Mouse (Mus musculus) ES-E14 (cell line): Measurements from ENCODE around the gene Gm9944. TPM values are rescaled to one million over a fixed set of nuclear protein-coding genes. Genes with fewer than 3 reads are reported as not detected.
A peak's percentile ranks its signal among the peaks of the same experiment; 100 is the strongest.

Experiments
- DNase-seq: peaks from one replicate; pipeline ENCODE4 v3.0.0-alpha.2; 2013; ENCODE audit warnings: low read depth, low spot score
- H3K27ac ChIP-seq: 2 replicates; pipeline ENCODE4 v1.5.1; 2012; ENCODE audit warnings: low read depth, mild to moderate bottlenecking, low read length, moderate library complexity, mixed read lengths; ENCODE audit not compliant: poor library complexity, insufficient read depth, severe bottlenecking
- H3K36me3 ChIP-seq: 2 replicates; pipeline ENCODE4 v1.6.1; 2012; ENCODE audit warnings: mild to moderate bottlenecking, low read length, moderate library complexity, mixed read lengths; ENCODE audit not compliant: control insufficient read depth, poor library complexity, insufficient read depth, severe bottlenecking
- H3K4me1 ChIP-seq, 2 experiments: fragments of 150-350 bp in 1 of 2; sonication (generic) in 1 of 2; 2 replicates each; pipeline ENCODE4 v1.6.1; 2012; ENCODE audit warnings: low read length in 2 of 2, mild to moderate bottlenecking in 1 of 2, mixed read lengths in 1 of 2; ENCODE audit not compliant: control insufficient read depth in 2 of 2, insufficient read depth in 2 of 2, poor library complexity in 1 of 2
- H3K4me3 ChIP-seq, 2 experiments: fragments of 150-350 bp in 1 of 2; sonication (generic) in 1 of 2; 2 replicates each; pipeline ENCODE4 v1.5.1; 2012; ENCODE audit warnings: low read length in 2 of 2, low read depth in 1 of 2, mild to moderate bottlenecking in 1 of 2, mixed read lengths in 1 of 2; ENCODE audit not compliant: insufficient read depth in 1 of 2, poor library complexity in 1 of 2, severe bottlenecking in 1 of 2
- H3K9ac ChIP-seq: 2 replicates; pipeline ENCODE4 v1.6.1; 2012; ENCODE audit warnings: low read depth, mild to moderate bottlenecking, low read length, mixed read lengths; ENCODE audit not compliant: poor library complexity, insufficient read depth, severe bottlenecking
- H3K9me3 ChIP-seq: fragments of 150-350 bp; sonication (generic); 2 replicates; pipeline ENCODE4 v1.6.1; 2012; ENCODE audit warnings: low read depth, mild to moderate bottlenecking, low read length; ENCODE audit not compliant: control insufficient read depth, insufficient read depth
- CHD2 ChIP-seq: IDR thresholded peaks from 2 replicates; pipeline ENCODE4 v1.6.1; 2014; ENCODE audit warnings: mild to moderate bottlenecking, low read depth, low read length, inconsistent platforms
- HCFC1 ChIP-seq: IDR thresholded peaks from 2 replicates; pipeline ENCODE4 v1.6.1; 2012; ENCODE audit warnings: low read length, inconsistent platforms, borderline replicate concordance; ENCODE audit not compliant: insufficient read depth
- MAFK ChIP-seq: IDR thresholded peaks from 2 replicates; pipeline ENCODE4 v1.6.1; 2014; ENCODE audit warnings: mild to moderate bottlenecking, low read depth, low read length, inconsistent platforms; ENCODE audit not compliant: insufficient read depth
- ZC3H11A ChIP-seq: IDR thresholded peaks from 2 replicates; pipeline ENCODE4 v1.6.1; 2012; ENCODE audit warnings: low read depth, mild to moderate bottlenecking, inconsistent platforms, low read length, borderline replicate concordance
- ZNF384 ChIP-seq: IDR thresholded peaks from 2 replicates; pipeline ENCODE4 v1.6.1; 2012; ENCODE audit warnings: low read depth, low read length, inconsistent platforms
- in situ Hi-C, 2 experiments: fragments of 600-800 bp; cut with MboI; formaldehyde crosslinking; loops; one replicate each; pipeline ENCODE4 v1.15.1; 2025; ENCODE audit warnings: low sequenced_read_pairs in 2 of 2, inconsistent platforms in 1 of 2; ENCODE audit not compliant: unreplicated experiment in 2 of 2
- total RNA-seq: library from RNA; depleted of rRNA; stranded (reverse); fragments of 300-350 nt; gene quantifications from 2 replicates; pipeline ENCODE4 v1.2.3, GENCODE M21; 2012; rRNA removed

Gene Gm9944
- total RNA-seq, 1 experiment, result not detected

- in situ Hi-C loops, result no loop called here
- Histone ChIP-seq H3K9ac (no peak overlapping the region), H3K27ac (no peak overlapping the region), H3K4me1 (peaks cover 7 to 11% of the 10 kb centered on the region in 2 experiments; a peak in 3 of 4 replicates), H3K4me3 (no peak overlapping the region), H3K36me3 (no peaks in the 10 kb centered on the region), H3K9me3 (no peaks in the 10 kb centered on the region)
- DNase-seq, result no peak
- TF ChIP-seq ZNF384, result no peak
- TF ChIP-seq MAFK, result no peak
- TF ChIP-seq CHD2, result no peak
- TF ChIP-seq HCFC1, result no peak
- no peak for TF ChIP-seq ZC3H11A
Measured at GRCm38 (mm10) chr4:144406261-144406660, 46.9 kb downstream of the Gm9944 start.

GRCm38 (mm10) chr4:144404456-144405086 lies 48.5 kb downstream of the Gm9944 start:
- Histone ChIP-seq H3K4me3 (peak overlapping the region; percentile 48 to 61), H3K27ac (peak overlapping the region; percentile 93), H3K9me3 (no peaks in the 10 kb centered on the region), H3K4me1 (peaks cover 7 to 13% of the 10 kb centered on the region in 2 experiments), H3K9ac (peak overlapping the region; percentile 70), H3K36me3 (no peaks in the 10 kb centered on the region)
- in situ Hi-C loops, result no loop called here
- TF ChIP-seq CHD2 (no peak), HCFC1 (no peak), ZNF384 (no peak), ZC3H11A (no peak), MAFK (no peak)
- peak; percentile 82 for DNase-seq

Other genes with a start within 250 kb of the Gm9944 start
- not detected in 2 replicates for gene C87977, start 240.0 kb downstream of the Gm9944 start, total RNA-seq
- gene Pramel5, start 172.8 kb downstream of the Gm9944 start, total RNA-seq, result 0.13 TPM in 1 of 2 replicates, not detected in the other
- 1.4 and 7.5 TPM in 2 replicates for gene Gm13128, start 123.1 kb downstream of the Gm9944 start, total RNA-seq
- 3.7 and 4.3 TPM in 2 replicates for gene Gm13119, start 95.4 kb downstream of the Gm9944 start, total RNA-seq
- not detected in 2 replicates for gene Pramef20, start 75.4 kb downstream of the Gm9944 start, total RNA-seq
- gene Pramef12, start 44.9 kb downstream of the Gm9944 start, total RNA-seq, result 14.5 and 20.3 TPM in 2 replicates
- not detected in 2 replicates for gene 1700012P22Rik, start 14.5 kb downstream of the Gm9944 start, total RNA-seq
- gene Aadacl3, start 10.4 kb upstream of the Gm9944 start, total RNA-seq, result not detected in 2 replicates
- gene 9430007A20Rik, start 66.5 kb upstream of the Gm9944 start, total RNA-seq, result not detected in 2 replicates
- 0.22 and 0.37 TPM in 2 replicates for gene Gm13124, start 111.8 kb upstream of the Gm9944 start, total RNA-seq
- not detected in 2 replicates for gene Aadacl4, start 160.4 kb upstream of the Gm9944 start, total RNA-seq
- gene Gm436, start 233.1 kb upstream of the Gm9944 start, total RNA-seq, result not detected in 2 replicates